Mouse (Mus musculus) liver, postnatal 0 days (tissue): ENCODE data around the gene Dyx1c1.

Source experiments
- CTCF ChIP-seq: sonication (generic); IDR thresholded peaks from 2 replicates; pipeline ENCODE4 v1.5.1; 2016; ENCODE audit warnings: antibody characterized with exemption, low read depth
- EP300 ChIP-seq: IDR thresholded peaks from 2 replicates; pipeline ENCODE4 v1.6.1; 2016; ENCODE audit warnings: antibody characterized with exemption, low read depth, mild to moderate bottlenecking

DNA sequence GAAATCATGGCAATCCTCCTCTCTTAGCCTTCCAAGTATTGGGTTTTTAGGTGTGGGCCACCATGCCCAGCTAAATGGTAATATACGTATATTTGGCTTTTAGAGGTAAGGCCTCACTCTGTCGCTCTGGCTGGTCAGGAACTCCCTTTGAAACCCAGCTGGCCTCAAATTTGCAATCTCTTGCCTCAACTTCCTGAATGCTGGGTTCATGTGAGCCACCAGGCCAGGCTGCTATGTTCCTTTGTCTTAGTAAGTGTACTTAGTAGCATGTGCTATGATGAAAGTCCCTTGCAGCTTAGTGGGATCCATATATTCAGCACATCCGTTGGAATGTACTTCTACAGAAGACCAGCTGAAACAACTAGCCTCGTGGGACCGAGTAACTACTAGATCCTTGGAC lies 16.1 kb downstream of the Dyx1c1 start:
- TF ChIP-seq CTCF (no peak), EP300 (no peak)
